Mouse (Mus musculus) forebrain, embryonic 11.5 days (tissue): ENCODE measurements around the gene Src. TPM values are rescaled to one million over a fixed set of nuclear protein-coding genes. Genes with fewer than 3 reads are reported as not detected.

Experiments
- ATAC-seq: fragments of 200-750 bp; cut with Nextera tagmentation; replicated peaks from 2 replicates; pipeline ENCODE4 v1.8.0; 2017; ENCODE audit warnings: moderate TSS enrichment; ENCODE audit not compliant: low FRiP score
- DNase-seq: peaks from one replicate; pipeline ENCODE4 v3.0.0-alpha.2; 2017; ENCODE audit warnings: low spot score
- H3K27ac ChIP-seq: fragments of 300-500 bp; sonication (generic); 2 replicates; pipeline ENCODE4 v1.5.1; 2014; ENCODE audit warnings: low read depth, low read length
- H3K27me3 ChIP-seq: fragments of 300-500 bp; sonication (generic); 2 replicates; pipeline ENCODE4 v1.6.1; 2014; ENCODE audit warnings: mild to moderate bottlenecking, low read length, mixed read lengths; ENCODE audit not compliant: control insufficient read depth, insufficient read depth
- H3K36me3 ChIP-seq: fragments of 300-500 bp; sonication (generic); 2 replicates; pipeline ENCODE4 v1.6.1; 2014; ENCODE audit warnings: mild to moderate bottlenecking, low read length, moderate library complexity, mixed read lengths; ENCODE audit not compliant: control insufficient read depth, insufficient read depth
- H3K4me1 ChIP-seq: fragments of 300-500 bp; sonication (generic); replicated peaks from 2 replicates; pipeline ENCODE4 v1.6.1; 2014; ENCODE audit warnings: low read length, mixed read lengths; ENCODE audit not compliant: control insufficient read depth, insufficient read depth
- H3K4me2 ChIP-seq: fragments of 300-500 bp; sonication (generic); 2 replicates; pipeline ENCODE4 v1.6.1; 2014; ENCODE audit warnings: low read depth, mild to moderate bottlenecking, low read length, moderate library complexity, mixed read lengths; ENCODE audit not compliant: severe bottlenecking
- H3K4me3 ChIP-seq: fragments of 300-500 bp; sonication (generic); 2 replicates; pipeline ENCODE4 v1.5.1; 2014; ENCODE audit warnings: low read depth, low read length
- H3K9ac ChIP-seq: fragments of 300-500 bp; sonication (generic); 2 replicates; pipeline ENCODE4 v1.6.1; 2014; ENCODE audit warnings: low read length
- H3K9me3 ChIP-seq: fragments of 300-500 bp; sonication (generic); 2 replicates; pipeline ENCODE4 v1.6.1; 2016; ENCODE audit warnings: low read length, mixed read lengths; ENCODE audit not compliant: control insufficient read depth
- WGBS: fragments of 180-500 bp; shearing (Covaris S2); extraction: QIAGEN DNeasy Blood & Tissue Kit; methylation state at CpG from one replicate; pipeline ENCODE4 v1.1.7; 2014; 5-methylcytosine and 5-hydroxymethylcytosine counted together
- polyA plus RNA-seq: library from polyadenylated mRNA; unstranded; fragments of >200 nt; fragmentation: Nextera tagmentation; extraction: Ambion mirVana; gene quantifications from 2 replicates; pipeline ENCODE4 v1.2.1, GENCODE M21; 2014

Gene Src
- polyA plus RNA-seq, 1 experiment from 2014 or later, result 20.3 TPM

GRCm38 (mm10) chr2:157458472-157458871 lies 40.2 kb downstream of the Src start:
- Histone ChIP-seq H3K27ac (peak overlapping the region; percentile 46; the same call in 1 of the 2 replicates), H3K9ac (peak overlapping the region; percentile 44), H3K36me3 (no peaks in the 10 kb centered on the region; the same call in 1 of the 2 replicates), H3K4me3 (no peak overlapping the region), H3K4me2 (no peak overlapping the region), H3K4me1 (peaks cover 51% of the 10 kb centered on the region), H3K9me3 (no peaks in the 10 kb centered on the region), H3K27me3 (no peaks in the 10 kb centered on the region)
- peak; percentile 94 for DNase-seq
- WGBS, result 15% methylated on average over 14 of the region's 14 CpGs
- ATAC-seq, result peak; percentile 40

DNA sequence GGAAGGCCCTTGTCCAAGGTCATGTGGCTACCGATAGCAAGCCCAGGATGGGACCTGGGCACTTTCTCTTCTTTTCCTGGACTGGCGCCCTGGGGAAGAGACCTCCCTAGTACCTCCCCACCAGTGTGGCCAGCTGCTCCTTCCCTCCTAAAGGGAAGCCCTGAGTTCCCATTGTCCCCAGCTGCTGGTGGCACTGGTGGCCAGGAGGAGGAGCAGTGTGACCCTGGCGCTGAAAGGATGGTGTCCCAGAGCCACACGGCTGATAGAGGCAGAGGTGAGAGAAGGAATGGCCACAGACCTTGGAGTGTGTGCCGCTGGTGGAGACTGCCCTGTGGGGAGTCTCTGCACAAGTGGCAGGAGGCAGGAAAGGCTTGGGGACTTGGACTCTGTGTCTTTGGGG lies 41.5 kb downstream of the Src start:
- H3K36me3 ChIP-seq, result no peaks in the 10 kb centered on the region; the same call in 1 of the 2 replicates
- WGBS, result 24% methylated on average over 5 of the region's 5 CpGs

GRCm38 (mm10) chr2:157462776-157463710 lies 44.8 kb downstream of the Src start:
- Histone ChIP-seq H3K36me3 (no peaks in the 10 kb centered on the region; the same call in 1 of the 2 replicates), H3K4me2 (peak overlapping the region; percentile 18; the same call in 1 of the 2 replicates), H3K27me3 (no peaks in the 10 kb centered on the region), H3K9me3 (no peaks in the 10 kb centered on the region), H3K4me3 (no peak overlapping the region), H3K9ac (peak overlapping the region; percentile 79), H3K27ac (peak overlapping the region; percentile 98), H3K4me1 (peaks cover 68% of the 10 kb centered on the region)
- peak; percentile 86 for DNase-seq
- WGBS, result 28% methylated on average over 20 of the region's 20 CpGs
- peak; percentile 22 for ATAC-seq

More for the DNA sequence above, 41.5 kb downstream of the Src start:
- peaks cover 62% of the 10 kb centered on the region for H3K4me1 ChIP-seq
- DNase-seq (peak; percentile 74), ATAC-seq (no peak)
- peak overlapping the region; percentile 44 for H3K9ac ChIP-seq
- H3K4me3 ChIP-seq, result no peak overlapping the region
- H3K4me2 ChIP-seq, result no peak overlapping the region
- no peaks in the 10 kb centered on the region for H3K27me3 ChIP-seq
- no peaks in the 10 kb centered on the region for H3K9me3 ChIP-seq
- H3K27ac ChIP-seq, result peak overlapping the region; percentile 53

DNA sequence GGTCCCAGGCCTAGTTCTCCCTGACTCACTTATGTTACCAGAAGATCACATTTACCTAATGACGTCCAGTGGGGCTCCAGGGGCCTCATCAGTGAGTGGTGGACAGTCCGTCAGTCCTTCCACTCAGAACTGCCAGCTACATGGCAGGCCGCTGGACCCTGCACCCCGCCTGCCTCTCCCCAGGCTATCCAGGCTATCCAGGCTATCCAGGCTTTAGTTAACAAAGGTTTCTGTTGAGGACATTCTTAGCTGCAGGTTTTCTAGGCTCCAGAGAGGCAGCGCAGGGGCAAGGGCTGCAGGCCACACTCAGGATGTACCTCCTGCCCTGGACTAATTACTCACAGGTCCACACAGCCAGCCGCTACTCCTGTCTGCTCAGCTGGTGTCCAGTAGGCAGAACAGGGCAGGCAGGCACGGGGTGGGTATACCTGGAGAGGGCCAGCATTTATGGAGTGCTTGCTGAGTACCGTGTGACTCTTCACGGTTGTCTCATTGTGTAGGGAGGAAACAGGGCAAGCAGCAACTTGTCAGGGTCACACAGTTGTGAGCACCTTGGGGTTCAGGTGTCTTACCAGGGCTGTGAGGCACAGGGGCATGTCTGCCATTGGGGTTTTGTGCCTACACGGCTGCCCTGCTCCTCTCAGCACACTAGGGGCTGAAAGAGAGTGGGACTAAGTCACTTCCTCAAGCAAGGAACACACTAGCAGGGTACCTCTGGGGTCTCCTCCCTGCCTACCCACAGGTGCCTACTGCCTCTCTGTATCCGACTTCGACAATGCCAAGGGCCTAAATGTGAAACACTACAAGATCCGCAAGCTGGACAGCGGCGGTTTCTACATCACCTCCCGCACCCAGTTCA lies 45.9 kb downstream of the Src start:
- H3K27ac ChIP-seq, result peak overlapping the region; percentile 98
- H3K4me3 ChIP-seq, result peak overlapping the region; percentile 14; the same call in 1 of the 2 replicates
- DNase-seq (no peak), ATAC-seq (peak; percentile 10)
- H3K4me1 ChIP-seq, result peaks cover 61% of the 10 kb centered on the region
- H3K4me2 ChIP-seq, result peak overlapping the region; percentile 51
- WGBS, result 9% methylated on average over 16 of the region's 16 CpGs
- no peaks in the 10 kb centered on the region; the same call in 1 of the 2 replicates for H3K36me3 ChIP-seq
- H3K27me3 ChIP-seq, result no peaks in the 10 kb centered on the region
- H3K9ac ChIP-seq, result peak overlapping the region; percentile 79
- H3K9me3 ChIP-seq, result no peaks in the 10 kb centered on the region

DNA sequence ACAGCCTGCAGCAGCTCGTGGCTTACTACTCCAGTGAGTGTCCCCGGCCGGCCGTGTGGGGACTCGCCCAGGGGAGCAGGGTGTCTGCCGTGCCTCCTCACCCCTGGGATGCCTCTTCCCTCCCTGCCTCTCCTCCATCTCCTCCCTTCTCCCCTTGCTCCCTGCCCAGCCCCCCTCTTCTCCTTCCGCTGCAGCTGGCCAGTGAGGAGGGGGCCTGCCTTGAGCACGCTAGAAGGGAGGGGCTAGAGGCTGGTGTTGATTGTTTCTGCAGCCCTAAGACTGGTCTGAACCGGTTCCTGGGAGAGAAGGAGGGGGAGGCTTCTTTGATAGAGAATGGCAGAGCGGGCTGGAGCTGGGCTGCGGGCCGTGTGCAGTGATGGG lies 46.5 kb downstream of the Src start:
- H3K9ac ChIP-seq, result peak overlapping the region; percentile 79
- DNase-seq, result peak; percentile 92
- H3K36me3 ChIP-seq, result peaks cover 5% of the 10 kb centered on the region; the same call in 1 of the 2 replicates
- H3K4me2 ChIP-seq, result peak overlapping the region; percentile 51
- H3K4me3 ChIP-seq, result peak overlapping the region; percentile 14; the same call in 1 of the 2 replicates
- H3K27me3 ChIP-seq, result no peaks in the 10 kb centered on the region
- no peaks in the 10 kb centered on the region for H3K9me3 ChIP-seq
- peak; percentile 93 for ATAC-seq
- peaks cover 54% of the 10 kb centered on the region for H3K4me1 ChIP-seq
- whole genome bisulfite sequencing, result 3% methylated on average over 11 of the region's 12 CpGs
- H3K27ac ChIP-seq, result peak overlapping the region; percentile 98

DNA sequence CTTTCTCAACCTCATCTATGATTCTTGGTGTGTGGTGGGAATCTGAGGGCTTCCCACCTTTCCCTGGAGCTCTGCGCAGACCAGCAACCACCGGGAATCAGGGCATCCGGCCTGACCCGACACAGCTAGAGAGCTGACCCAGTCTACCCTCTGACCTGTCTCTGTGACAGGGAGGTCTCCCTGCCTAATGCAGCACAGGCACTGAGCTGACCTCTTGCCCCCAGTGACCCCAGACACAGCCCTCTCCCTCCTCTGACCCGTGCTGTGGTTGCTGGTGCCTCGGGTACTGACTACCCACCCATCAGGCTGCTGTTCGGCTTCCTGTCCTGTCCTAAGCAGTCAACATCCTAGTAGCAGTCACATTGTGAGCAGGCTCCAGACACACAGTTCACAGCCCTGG lies 48.6 kb downstream of the Src start:
- ATAC-seq (no peak), DNase-seq (no peak)
- peak overlapping the region; percentile 50; the same call in 1 of the 2 replicates for H3K27ac ChIP-seq
- H3K27me3 ChIP-seq, result no peaks in the 10 kb centered on the region
- H3K4me2 ChIP-seq, result no peak overlapping the region
- H3K4me1 ChIP-seq, result peaks cover 49% of the 10 kb centered on the region
- peaks cover 9% of the 10 kb centered on the region; the same call in 1 of the 2 replicates for H3K36me3 ChIP-seq
- WGBS, result 41% methylated on average over 7 of the region's 7 CpGs
- no peak overlapping the region for H3K4me3 ChIP-seq
- H3K9ac ChIP-seq, result peak overlapping the region; percentile 23; the same call in 1 of the 2 replicates
- no peaks in the 10 kb centered on the region for H3K9me3 ChIP-seq

DNA sequence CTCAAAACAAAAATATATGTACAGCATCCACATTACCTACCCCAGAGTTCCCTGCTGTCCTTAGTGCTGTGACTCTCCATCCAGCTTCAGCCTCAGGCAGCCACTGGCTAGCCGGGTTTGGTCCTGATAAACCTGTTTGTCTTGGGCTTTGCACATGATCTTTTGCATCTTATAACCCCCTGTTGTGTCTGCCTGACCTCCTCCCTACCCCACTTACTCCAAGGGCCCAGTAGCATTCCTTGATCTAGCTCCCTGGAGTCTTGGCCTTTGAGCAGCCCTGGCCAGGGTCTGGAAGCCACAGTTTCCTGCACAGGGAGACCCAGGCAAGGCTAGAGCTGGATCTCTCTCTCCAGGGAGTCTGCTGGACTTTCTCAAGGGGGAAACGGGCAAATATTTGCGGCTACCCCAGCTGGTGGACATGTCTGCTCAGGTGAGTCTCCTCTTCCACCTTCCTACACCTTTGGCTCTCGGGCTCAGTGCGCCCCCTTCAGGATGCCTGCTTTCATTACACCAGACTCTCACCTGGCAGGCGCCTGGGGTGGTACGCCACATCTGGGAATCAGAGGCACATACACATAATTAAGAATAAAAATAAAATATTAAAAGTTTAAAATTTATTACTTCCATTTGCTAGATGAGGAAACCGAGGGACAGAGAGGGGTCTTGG lies 50.0 kb downstream of the Src start:
- H3K27ac ChIP-seq, result no peak overlapping the region

GRCm38 (mm10) chr2:157471292-157471691 lies 53.0 kb downstream of the Src start:
- Histone ChIP-seq H3K4me3 (no peak overlapping the region), H3K27ac (no peak overlapping the region), H3K4me1 (peaks cover 47% of the 10 kb centered on the region), H3K27me3 (no peaks in the 10 kb centered on the region), H3K9ac (no peak overlapping the region), H3K4me2 (no peak overlapping the region), H3K9me3 (no peaks in the 10 kb centered on the region), H3K36me3 (peaks cover 9% of the 10 kb centered on the region; the same call in 1 of the 2 replicates)
- 84% methylated on average over 7 of the region's 7 CpGs for WGBS
- ATAC-seq (no peak), DNase-seq (no peak)

More for the DNA sequence above, 50.0 kb downstream of the Src start:
- no peak overlapping the region for H3K4me2 ChIP-seq
- no peak overlapping the region for H3K9ac ChIP-seq
- ATAC-seq, result no peak
- WGBS, result 66% methylated on average over 8 of the region's 8 CpGs
- peaks cover 45% of the 10 kb centered on the region for H3K4me1 ChIP-seq
- no peaks in the 10 kb centered on the region for H3K27me3 ChIP-seq
- no peak overlapping the region for H3K4me3 ChIP-seq
- DNase-seq, result no peak
- H3K9me3 ChIP-seq, result no peaks in the 10 kb centered on the region
- peaks cover 9% of the 10 kb centered on the region; the same call in 1 of the 2 replicates for H3K36me3 ChIP-seq
